Mouse (Mus musculus) liver, embryonic 11.5 days (tissue): ENCODE data around the gene Nip7. TPM values are rescaled to one million over a fixed set of nuclear protein-coding genes. Genes with fewer than 3 reads are reported as not detected.
A peak's percentile ranks its signal among the peaks of the same experiment; 100 is the strongest.

Source experiments
- ATAC-seq: fragments of 200-750 bp; cut with Nextera tagmentation; replicated peaks from 2 replicates; pipeline ENCODE4 v1.8.0; 2017; ENCODE audit warnings: moderate number of reproducible peaks, mild to moderate bottlenecking, moderate TSS enrichment, moderate library complexity; ENCODE audit not compliant: low FRiP score
- DNase-seq: peaks from one replicate; pipeline ENCODE4 v3.0.0-alpha.2; 2017; ENCODE audit warnings: low spot score
- H3K27ac ChIP-seq: fragments of 300-500 bp; sonication (generic); 2 replicates; pipeline ENCODE4 v1.5.1; 2014; ENCODE audit warnings: mild to moderate bottlenecking, low read depth, low read length, control low read depth
- H3K27me3 ChIP-seq: fragments of 300-500 bp; sonication (generic); replicated peaks from 2 replicates; pipeline ENCODE4 v1.6.1; 2014; ENCODE audit warnings: low read length, mixed read lengths; ENCODE audit not compliant: control insufficient read depth, insufficient read depth
- H3K36me3 ChIP-seq: fragments of 300-500 bp; sonication (generic); 2 replicates; pipeline ENCODE4 v1.6.1; 2014; ENCODE audit warnings: mild to moderate bottlenecking, low read length, moderate library complexity, mixed read lengths; ENCODE audit not compliant: control insufficient read depth, insufficient read depth
- H3K4me1 ChIP-seq: fragments of 300-500 bp; sonication (generic); replicated peaks from 2 replicates; pipeline ENCODE4 v1.6.1; 2014; ENCODE audit warnings: low read length, mixed read lengths; ENCODE audit not compliant: control insufficient read depth, insufficient read depth
- H3K4me2 ChIP-seq: fragments of 300-500 bp; sonication (generic); 2 replicates; pipeline ENCODE4 v1.6.1; 2014; ENCODE audit warnings: mild to moderate bottlenecking, control low read depth, moderate library complexity
- H3K4me3 ChIP-seq: fragments of 300-500 bp; sonication (generic); 2 replicates; pipeline ENCODE4 v1.5.1; 2014; ENCODE audit warnings: low read depth, low read length, control low read depth
- H3K9ac ChIP-seq: fragments of 300-500 bp; sonication (generic); 2 replicates; pipeline ENCODE4 v1.6.1; 2014; ENCODE audit warnings: low read depth, low read length, control low read depth
- H3K9me3 ChIP-seq: fragments of 300-500 bp; sonication (generic); 2 replicates; pipeline ENCODE4 v1.6.1; 2016; ENCODE audit warnings: low read length, inconsistent platforms, mixed read lengths; ENCODE audit not compliant: control insufficient read depth
- WGBS: fragments of 180-500 bp; shearing (Covaris S2); extraction: QIAGEN DNeasy Blood & Tissue Kit; methylation state at CpG from one replicate; pipeline ENCODE4 v1.1.7; 2014; 5-methylcytosine and 5-hydroxymethylcytosine counted together
- polyA plus RNA-seq: library from polyadenylated mRNA; unstranded; fragments of >200 nt; fragmentation: Nextera tagmentation; extraction: Ambion mirVana; gene quantifications from 2 replicates; pipeline ENCODE4 v1.2.1, GENCODE M21; 2014

Gene Nip7
- polyA plus RNA-seq, 1 experiment from 2014 or later: 132 TPM

DNA sequence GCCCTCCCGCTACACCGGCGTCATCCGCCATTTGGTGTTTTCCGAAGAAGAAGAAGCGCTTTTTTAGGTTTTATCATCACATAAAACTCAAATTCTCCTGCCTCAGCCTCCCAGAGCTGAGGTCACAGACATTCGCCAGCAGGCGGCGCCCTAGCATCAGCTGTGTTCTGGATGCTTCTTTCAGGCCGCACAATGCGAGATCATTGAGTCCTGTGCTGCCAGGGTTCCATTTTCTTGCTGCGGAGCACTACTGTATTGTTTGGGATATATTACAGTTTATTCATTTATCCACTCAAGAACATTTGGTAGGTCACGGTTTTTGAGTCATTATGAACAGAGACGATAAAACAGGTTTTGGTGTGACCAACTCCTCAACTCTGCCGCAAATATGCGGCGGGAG lies 28.7 kb downstream of the Nip7 start:
- peaks cover 42% of the 10 kb centered on the region for H3K36me3 ChIP-seq
- WGBS: 93% methylated on average over 17 of the region's 17 CpGs

DNA sequence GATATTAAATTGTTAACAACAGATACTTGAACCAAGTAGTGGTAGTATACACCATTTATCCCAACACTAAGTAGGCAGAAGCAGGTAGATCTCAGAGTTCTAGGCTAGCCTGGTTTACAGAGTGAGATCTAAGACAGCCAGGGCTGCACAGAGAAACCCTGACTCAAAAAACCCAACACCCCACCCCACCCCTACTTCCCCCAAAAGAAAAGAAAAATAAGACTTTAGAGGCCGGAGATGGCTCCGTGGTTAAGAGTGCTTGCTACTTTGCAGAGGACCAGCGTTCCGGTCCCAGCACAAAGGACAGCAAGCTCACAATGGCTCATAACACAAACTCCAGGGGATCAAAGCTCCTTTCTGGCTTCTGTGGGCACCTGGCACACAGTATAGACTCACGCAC lies 29.3 kb downstream of the Nip7 start:
- Histone ChIP-seq H3K4me1 (no peaks in the 10 kb centered on the region), H3K4me3 (no peak overlapping the region), H3K9me3 (no peaks in the 10 kb centered on the region), H3K9ac (no peak overlapping the region), H3K27me3 (no peaks in the 10 kb centered on the region), H3K4me2 (no peak overlapping the region), H3K36me3 (peaks cover 42% of the 10 kb centered on the region), H3K27ac (no peak overlapping the region)
- 98% methylated on average over 5 of the region's 5 CpGs for WGBS
- DNase-seq (no peak), ATAC-seq (no peak)

More for the DNA sequence above, 28.7 kb downstream of the Nip7 start:
- DNase-seq: no peak
- ATAC-seq: no peak
- no peak overlapping the region for H3K27ac ChIP-seq
- no peak overlapping the region for H3K4me2 ChIP-seq
- H3K27me3 ChIP-seq: no peaks in the 10 kb centered on the region
- no peak overlapping the region for H3K4me3 ChIP-seq
- H3K9ac ChIP-seq: no peak overlapping the region
- no peaks in the 10 kb centered on the region for H3K4me1 ChIP-seq
- no peaks in the 10 kb centered on the region for H3K9me3 ChIP-seq

DNA sequence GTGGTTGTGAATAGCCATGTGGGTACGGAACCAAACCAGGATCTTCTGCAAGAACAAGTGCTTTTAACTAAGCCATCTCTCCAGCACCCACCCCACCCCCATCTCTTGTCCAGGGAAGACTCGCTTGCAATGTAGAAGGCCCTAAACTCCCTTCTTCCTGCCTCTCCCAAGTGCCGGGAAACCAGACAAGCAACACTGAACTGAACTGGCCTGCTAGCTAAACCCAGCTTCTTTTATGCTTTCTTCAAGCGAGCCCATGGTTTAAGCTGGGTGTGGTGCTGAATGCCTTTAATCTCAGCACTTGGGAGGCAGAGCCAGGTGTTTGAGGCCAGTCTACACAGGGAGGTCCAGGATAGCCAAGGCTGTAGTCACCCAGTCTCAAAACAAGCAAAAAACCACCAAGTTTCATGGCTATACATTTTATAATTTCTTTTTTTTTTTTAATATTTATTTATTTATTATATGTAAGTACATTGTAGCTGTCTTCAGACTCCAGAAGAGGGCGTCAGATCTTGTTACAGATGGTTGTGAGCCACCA lies 31.9 kb downstream of the Nip7 start:
- no peak overlapping the region for H3K4me3 ChIP-seq
- no peaks in the 10 kb centered on the region for H3K9me3 ChIP-seq
- ATAC-seq (no peak), DNase-seq (no peak)
- H3K36me3 ChIP-seq: peaks cover 44% of the 10 kb centered on the region
- H3K27me3 ChIP-seq: no peaks in the 10 kb centered on the region
- H3K9ac ChIP-seq: no peak overlapping the region
- H3K4me2 ChIP-seq: no peak overlapping the region
- H3K27ac ChIP-seq: no peak overlapping the region
- H3K4me1 ChIP-seq: no peaks in the 10 kb centered on the region
- WGBS: 93% methylated on average over 5 of the region's 5 CpGs

DNA sequence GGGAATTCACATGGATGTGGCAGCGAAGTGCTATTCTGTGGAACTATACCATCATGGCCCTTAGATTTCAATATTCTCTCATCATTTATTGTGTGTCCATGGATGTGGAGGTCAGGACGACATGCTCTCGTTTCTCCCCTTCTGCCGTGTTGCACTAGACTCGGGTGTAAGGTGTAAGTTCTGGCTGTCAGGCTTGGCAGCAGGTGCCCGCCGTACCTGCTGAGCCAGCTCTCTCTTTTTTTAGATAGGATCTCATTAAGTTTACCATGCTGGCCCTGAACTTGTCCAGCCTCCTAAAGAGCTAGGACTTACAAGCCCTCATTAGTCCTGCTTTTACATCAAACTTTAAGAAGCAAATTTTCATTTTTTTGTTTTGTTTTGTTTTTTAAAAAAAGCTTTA lies 33.9 kb downstream of the Nip7 start:
- Histone ChIP-seq H3K36me3 (peaks cover 44% of the 10 kb centered on the region), H3K4me2 (no peak overlapping the region), H3K9ac (no peak overlapping the region), H3K4me1 (peaks cover 5% of the 10 kb centered on the region), H3K27ac (no peak overlapping the region), H3K27me3 (no peaks in the 10 kb centered on the region), H3K4me3 (no peak overlapping the region), H3K9me3 (no peaks in the 10 kb centered on the region)
- no peak for DNase-seq
- WGBS: 92% methylated on average over 7 of the region's 7 CpGs
- ATAC-seq: no peak

DNA sequence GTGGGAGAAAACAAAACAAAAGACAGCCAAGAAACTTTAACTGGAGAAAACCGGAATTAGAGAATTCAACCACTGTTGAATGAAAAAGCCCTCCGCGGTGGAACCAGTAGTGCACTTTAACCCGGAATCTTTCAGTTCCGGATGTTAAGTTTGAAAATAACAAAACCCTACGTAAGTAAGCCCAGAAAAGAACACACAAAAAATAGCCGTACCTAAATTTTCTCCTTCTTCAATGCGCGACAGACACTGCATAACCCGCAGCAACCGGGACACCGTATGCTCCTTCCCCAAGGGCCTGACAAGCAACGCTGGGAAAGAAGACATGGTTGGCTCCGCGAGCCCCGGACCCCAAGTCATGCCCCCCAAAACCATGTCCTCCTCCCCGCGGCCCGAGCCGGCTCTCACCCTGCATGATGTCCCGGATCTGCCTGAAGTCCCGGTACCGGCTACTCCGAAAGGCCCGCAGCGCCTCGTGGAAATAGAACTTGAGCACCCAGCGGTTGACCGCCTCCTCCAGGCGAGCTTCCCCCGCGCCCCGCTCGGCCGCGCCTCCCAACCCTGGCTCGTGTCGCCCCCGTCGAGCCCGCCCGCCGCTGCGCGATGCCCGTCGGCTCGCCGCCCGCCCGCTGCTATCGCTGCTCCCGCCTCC lies 39.2 kb downstream of the Nip7 start:
- H3K4me3 ChIP-seq: peak overlapping the region; percentile 84
- H3K36me3 ChIP-seq: peaks cover 11% of the 10 kb centered on the region; the same call in 1 of the 2 replicates
- no peaks in the 10 kb centered on the region for H3K27me3 ChIP-seq
- H3K4me1 ChIP-seq: peaks cover 5% of the 10 kb centered on the region
- WGBS: under 1% methylated on average over 49 of the region's 53 CpGs
- peak overlapping the region; percentile 91 for H3K9ac ChIP-seq
- peak overlapping the region; percentile 81 for H3K4me2 ChIP-seq
- DNase-seq: no peak
- peak overlapping the region; percentile 93 for H3K27ac ChIP-seq
- ATAC-seq: peak; percentile 25; the same call in 1 of the 2 replicates
- H3K9me3 ChIP-seq: no peaks in the 10 kb centered on the region

DNA sequence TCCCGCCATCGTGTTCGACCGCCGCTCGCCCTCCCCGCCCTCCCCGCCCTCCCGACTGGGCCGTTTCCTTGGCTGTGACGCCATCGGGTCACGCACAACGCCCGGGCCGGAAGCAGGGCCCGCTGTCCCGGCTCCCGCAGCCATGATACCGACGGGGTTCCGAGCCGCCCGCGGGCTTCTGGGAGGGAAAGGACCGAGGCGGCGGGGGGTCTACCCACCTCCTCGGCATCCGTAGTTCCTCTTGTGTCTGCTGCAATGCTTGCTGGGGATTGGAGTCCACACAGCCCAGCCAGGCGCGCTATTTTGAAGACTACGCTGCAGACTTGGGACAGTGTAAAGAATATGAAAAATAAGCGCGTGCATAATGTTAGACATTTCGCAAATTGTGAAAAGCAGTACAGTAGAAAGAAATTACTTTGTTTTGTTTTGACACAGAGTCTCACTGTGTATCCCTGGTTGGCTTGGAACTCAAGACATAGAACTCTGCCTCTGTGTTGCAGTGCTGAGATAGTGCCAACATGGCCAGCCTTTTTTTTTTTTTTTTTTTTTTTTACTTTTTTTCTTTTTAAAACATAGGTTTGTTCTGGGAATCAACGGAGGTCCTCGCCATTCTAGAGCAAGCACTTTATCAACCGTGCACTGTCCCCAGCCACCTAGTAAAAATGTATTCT lies 39.8 kb downstream of the Nip7 start, which contains the start of gene Terf2:
TSS of gene Terf2 (minus strand) at position 182 of the 671 bp plus-strand sequence.
- Histone ChIP-seq H3K27ac (peak within 1 kb of the TSS; percentile 93), H3K4me2 (peak within 1 kb of the TSS; percentile 81), H3K9me3 (no peaks in the 10 kb centered on the region), H3K27me3 (no peaks in the 10 kb centered on the region), H3K36me3 (peaks cover 8% of the 10 kb centered on the region; the same call in 1 of the 2 replicates), H3K4me1 (peaks cover 5% of the 10 kb centered on the region), H3K4me3 (peak within 1 kb of the TSS; percentile 84), H3K9ac (peak within 1 kb of the TSS; percentile 91)
- DNase-seq: peak; percentile 93
- 3% methylated on average over 39 of the region's 39 CpGs for WGBS
- peak; percentile 94 for ATAC-seq

DNA sequence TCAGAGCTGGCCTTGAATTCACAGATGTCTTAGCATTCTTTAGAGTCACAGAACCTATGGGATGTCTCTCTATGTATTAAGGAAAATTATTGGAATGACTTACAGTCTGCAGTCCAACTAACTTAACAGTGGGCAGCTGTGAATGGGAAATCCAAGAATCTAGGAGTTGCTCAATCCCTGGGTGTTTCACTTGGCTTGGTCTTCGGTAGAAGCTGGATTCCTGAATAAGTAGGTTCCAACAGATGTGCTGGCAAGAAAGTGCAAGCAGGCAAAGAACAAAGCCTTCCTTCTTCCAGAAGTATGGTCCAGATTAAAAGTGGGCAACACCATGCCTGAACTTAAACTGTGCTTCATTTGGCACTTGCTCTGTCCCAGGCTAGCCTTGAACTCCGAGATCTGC lies 44.0 kb downstream of the Nip7 start:
- Histone ChIP-seq H3K4me3 (no peak overlapping the region), H3K27ac (no peak overlapping the region), H3K36me3 (no peaks in the 10 kb centered on the region), H3K27me3 (no peaks in the 10 kb centered on the region), H3K9me3 (no peaks in the 10 kb centered on the region), H3K4me1 (no peaks in the 10 kb centered on the region), H3K9ac (no peak overlapping the region), H3K4me2 (no peak overlapping the region)
- no peak for ATAC-seq
- whole genome bisulfite sequencing: 84% methylated on average over 2 of the region's 2 CpGs
- no peak for DNase-seq

DNA sequence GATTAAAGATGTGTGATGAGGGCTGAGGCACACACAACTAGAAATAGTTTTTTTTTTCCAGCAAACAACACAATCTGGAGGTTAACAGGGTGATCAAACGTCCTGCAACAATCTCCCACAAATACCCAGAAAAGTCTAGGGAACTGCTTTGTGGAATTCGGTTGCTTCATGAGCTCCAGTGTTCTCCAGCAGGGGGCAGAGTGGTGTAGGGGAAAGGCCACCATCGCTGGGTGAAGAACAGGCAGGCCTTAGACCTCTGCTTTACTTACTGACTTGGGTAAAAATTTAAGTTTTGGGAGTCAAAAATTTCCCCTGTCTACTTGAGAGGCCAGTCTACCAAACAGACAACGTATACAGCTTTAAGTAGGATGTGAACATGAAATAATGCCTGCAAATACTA lies 47.9 kb downstream of the Nip7 start:
- no peaks in the 10 kb centered on the region for H3K36me3 ChIP-seq
- DNase-seq: peak; percentile 62
- H3K27ac ChIP-seq: no peak overlapping the region
- no peaks in the 10 kb centered on the region for H3K27me3 ChIP-seq
- no peak; the same call in 1 of the 2 replicates for ATAC-seq
- H3K4me1 ChIP-seq: no peaks in the 10 kb centered on the region; the same call in 1 of the 2 replicates
- H3K4me2 ChIP-seq: no peak overlapping the region
- no peaks in the 10 kb centered on the region for H3K9me3 ChIP-seq
- no peak overlapping the region for H3K4me3 ChIP-seq
- no peak overlapping the region for H3K9ac ChIP-seq
- 15% methylated on average over 4 of the region's 4 CpGs for WGBS
